ENCODE assay signal across 8 mouse cellular contexts in the genomic region with DNA sequence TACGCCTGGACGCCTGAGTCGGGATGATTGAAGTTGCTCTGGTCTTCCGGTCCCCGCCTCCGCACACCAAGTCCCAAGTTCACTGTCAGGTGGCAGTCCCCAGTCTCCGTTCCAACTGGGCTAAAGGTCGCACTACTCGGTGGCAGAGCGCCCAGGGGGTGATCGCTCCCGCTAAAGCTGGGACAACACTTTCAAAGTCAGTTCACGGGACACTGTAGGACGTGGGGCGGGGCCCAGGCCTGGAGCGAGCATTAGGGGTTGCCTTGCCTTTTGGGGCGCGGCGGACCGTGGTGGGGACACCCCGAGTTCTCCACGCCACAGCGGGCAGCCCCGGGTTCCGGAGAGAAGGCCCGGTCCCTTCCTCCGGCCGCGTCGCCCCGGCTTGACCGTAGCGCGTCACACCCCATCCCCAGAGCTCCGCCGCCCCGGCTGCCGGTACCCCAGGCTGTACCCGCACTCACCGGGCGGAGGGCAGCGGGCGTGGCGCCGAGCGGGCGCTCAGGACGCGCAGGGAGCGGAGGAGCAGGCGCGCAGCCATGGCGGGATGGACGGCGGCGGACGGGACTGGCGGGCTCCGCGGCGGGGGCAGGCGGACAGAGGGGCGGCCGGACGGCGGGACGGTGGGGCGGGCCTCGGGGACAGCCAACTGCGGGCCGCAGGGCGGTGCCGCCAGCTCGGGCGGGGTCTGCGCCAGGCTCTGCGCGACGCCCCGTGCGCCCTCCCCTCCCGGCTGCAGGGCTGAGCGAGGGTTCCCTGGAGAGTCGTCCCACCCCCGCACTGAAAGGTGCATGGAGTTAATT. TPM values are rescaled to one million over a fixed set of nuclear protein-coding genes. Genes with fewer than 3 reads are reported as not detected.
A peak's percentile ranks its signal among the peaks of the same experiment; 100 is the strongest.
DNase-seq lines count a peak whose midpoint lies in the region; ATAC-seq and TF ChIP-seq lines count a peak whose summit lies in the region.

A gene (minus strand): TSS at position 566 of the 800 bp plus-strand sequence.

- no peak for TF ChIP-seq CTCF in stomach, postnatal 0 days (IDR thresholded peaks at IDR 0.05; ENCODE audit: low read depth)

- peak within 1 kb of the TSS; percentile 80 for H3K9ac ChIP-seq in forebrain, embryonic 12.5 days
- H3K9ac ChIP-seq in heart, embryonic 16.5 days (ENCODE audit: low read length) = peak within 1 kb of the TSS; percentile 100
- H3K9ac ChIP-seq in liver, embryonic 15.5 days = peak within 1 kb of the TSS; percentile 91
- H3K9ac ChIP-seq in neural tube, embryonic 11.5 days (ENCODE audit: low read length) = peak within 1 kb of the TSS; percentile 82
- peak within 1 kb of the TSS; percentile 96 for H3K9ac ChIP-seq in stomach, postnatal 0 days (ENCODE audit: low read length)

- H3K36me3 ChIP-seq in forebrain, embryonic 12.5 days (replicated peaks) = no peaks in the 10 kb centered on the region
- H3K36me3 ChIP-seq in heart, embryonic 16.5 days (ENCODE audit: control insufficient read depth, insufficient read depth) = peaks cover 14% of the 10 kb centered on the region
- H3K36me3 ChIP-seq in liver, embryonic 15.5 days (replicated peaks) = peaks cover 5% of the 10 kb centered on the region
- no peaks in the 10 kb centered on the region for H3K36me3 ChIP-seq in neural tube, embryonic 11.5 days (ENCODE audit: control insufficient read depth, insufficient read depth, low read length)
- no peaks in the 10 kb centered on the region for H3K36me3 ChIP-seq in stomach, postnatal 0 days (ENCODE audit: control insufficient read depth, insufficient read depth, low read length)

- no peak for TF ChIP-seq EP300 in stomach, postnatal 0 days (optimal IDR thresholded peaks at IDR 0.05)

- H3K9me3 ChIP-seq in forebrain, embryonic 12.5 days = no peaks in the 10 kb centered on the region
- H3K9me3 ChIP-seq in heart, embryonic 16.5 days (replicated peaks; ENCODE audit: control insufficient read depth, low read length) = no peaks in the 10 kb centered on the region
- no peaks in the 10 kb centered on the region for H3K9me3 ChIP-seq in liver, embryonic 15.5 days (replicated peaks)
- no peaks in the 10 kb centered on the region for H3K9me3 ChIP-seq in neural tube, embryonic 11.5 days (ENCODE audit: control insufficient read depth, low read length)
- H3K9me3 ChIP-seq in stomach, postnatal 0 days (ENCODE audit: control insufficient read depth, low read length) = no peaks in the 10 kb centered on the region

- H3K4me1 ChIP-seq in forebrain, embryonic 12.5 days = peaks cover 16% of the 10 kb centered on the region
- peaks cover 33% of the 10 kb centered on the region for H3K4me1 ChIP-seq in heart, embryonic 16.5 days (ENCODE audit: control insufficient read depth, insufficient read depth, low read length)
- peaks cover 27% of the 10 kb centered on the region for H3K4me1 ChIP-seq in liver, embryonic 15.5 days (replicated peaks)
- peaks cover 3% of the 10 kb centered on the region; the same call in 1 of the 2 replicates for H3K4me1 ChIP-seq in neural tube, embryonic 11.5 days (ENCODE audit: control insufficient read depth, insufficient read depth, low read length)
- H3K4me1 ChIP-seq in stomach, postnatal 0 days (replicated peaks; ENCODE audit: control insufficient read depth, insufficient read depth) = no peaks in the 10 kb centered on the region

- DNase-seq in c-Kit-positive CD71-positive TER-119-positive erythroid progenitor cells, embryonic 14.5 days (ENCODE audit: low spot score) = peak; percentile 57
- DNase-seq in kidney, postnatal 36 days = peak; percentile 96 to 97
- peak; percentile 67 for DNase-seq in neural tube, embryonic 11.5 days (ENCODE audit: low spot score)
- peak; percentile 95 for DNase-seq in stomach, postnatal 0 days (ENCODE audit: low spot score)

- 0 out of 2 replicates have a peak within 1 kb of the TSS, but pooled peaks have one; percentile 27 for H3K27ac ChIP-seq in forebrain, embryonic 12.5 days
- peak within 1 kb of the TSS; percentile 100 for H3K27ac ChIP-seq in heart, embryonic 16.5 days (ENCODE audit: low read length)
- peak within 1 kb of the TSS; percentile 93 for H3K27ac ChIP-seq in liver, embryonic 15.5 days (replicated peaks)
- H3K27ac ChIP-seq in neural tube, embryonic 11.5 days (ENCODE audit: low read depth, low read length) = no peak within 1 kb of the TSS
- peak within 1 kb of the TSS; percentile 98 for H3K27ac ChIP-seq in stomach, postnatal 0 days (replicated peaks)

- ATAC-seq in CD4-positive, CD25-positive, alpha-beta regulatory T cell, adult 4 months = peak; percentile 74
- ATAC-seq in forebrain, embryonic 12.5 days (ENCODE audit: low FRiP score) = peak; percentile 88
- ATAC-seq in heart, embryonic 16.5 days (replicated peaks; ENCODE audit: extremely low read depth, insufficient read depth, low FRiP score) = peak; percentile 95
- ATAC-seq in liver, embryonic 15.5 days (ENCODE audit: insufficient read depth) = peak; percentile 96
- ATAC-seq in neural tube, embryonic 11.5 days (ENCODE audit: insufficient read depth, low FRiP score, low TSS enrichment) = peak; percentile 80
- ATAC-seq in stomach, postnatal 0 days (ENCODE audit: low FRiP score, low TSS enrichment) = peak; percentile 94

- H3K4me3 ChIP-seq in forebrain, embryonic 12.5 days (replicated peaks) = peak within 1 kb of the TSS; percentile 86
- H3K4me3 ChIP-seq in heart, embryonic 16.5 days (ENCODE audit: low read length) = peak within 1 kb of the TSS; percentile 97
- peak within 1 kb of the TSS; percentile 96 for H3K4me3 ChIP-seq in liver, embryonic 15.5 days (replicated peaks)
- H3K4me3 ChIP-seq in neural tube, embryonic 11.5 days (ENCODE audit: low read depth, low read length) = peak within 1 kb of the TSS; percentile 88
- H3K4me3 ChIP-seq in stomach, postnatal 0 days (ENCODE audit: low read depth, low read length) = peak within 1 kb of the TSS; percentile 92

- no peaks in the 10 kb centered on the region for H3K27me3 ChIP-seq in forebrain, embryonic 12.5 days
- no peaks in the 10 kb centered on the region for H3K27me3 ChIP-seq in heart, embryonic 16.5 days (ENCODE audit: control insufficient read depth, insufficient read depth, low read length)
- H3K27me3 ChIP-seq in liver, embryonic 15.5 days = no peaks in the 10 kb centered on the region
- H3K27me3 ChIP-seq in neural tube, embryonic 11.5 days (ENCODE audit: control insufficient read depth, insufficient read depth, low read length) = no peaks in the 10 kb centered on the region
- H3K27me3 ChIP-seq in stomach, postnatal 0 days (ENCODE audit: control insufficient read depth, insufficient read depth, low read length) = no peaks in the 10 kb centered on the region

- WGBS in forebrain, embryonic 12.5 days = under 1% methylated on average over 77 of the region's 85 CpGs
- under 1% methylated on average over 85 of the region's 85 CpGs for WGBS in heart, embryonic 16.5 days
- under 1% methylated on average over 77 of the region's 85 CpGs for WGBS in liver, embryonic 15.5 days (ENCODE audit: insufficient replicate concordance)
- under 1% methylated on average over 78 of the region's 85 CpGs for WGBS in neural tube, embryonic 11.5 days
- WGBS in stomach, postnatal 0 days = 3% methylated on average over 70 of the region's 85 CpGs

- H3K4me2 ChIP-seq in forebrain, embryonic 12.5 days = peak within 1 kb of the TSS; percentile 76
- H3K4me2 ChIP-seq in heart, embryonic 16.5 days (ENCODE audit: low read depth, low read length) = peak within 1 kb of the TSS; percentile 78
- H3K4me2 ChIP-seq in liver, embryonic 15.5 days = peak within 1 kb of the TSS; percentile 89
- H3K4me2 ChIP-seq in neural tube, embryonic 11.5 days (ENCODE audit: low read depth) = peak within 1 kb of the TSS; percentile 73
- H3K4me2 ChIP-seq in stomach, postnatal 0 days (replicated peaks; ENCODE audit: low read depth) = peak within 1 kb of the TSS; percentile 65

RNA-seq across cellular contexts. Expression of the gene that starts here (rescaled TPM):
- 10 to 100 TPM; 36.1 to 43.2 TPM for polyA plus RNA-seq in CD4-positive, CD25-positive, alpha-beta regulatory T cell, adult 4 months (2017; shearing (Covaris generic))
- 42.5 and 44.7 TPM in 2 replicates for polyA plus RNA-seq in forebrain, embryonic 12.5 days (2016; fragmentation: Nextera tagmentation; extraction: Ambion mirVana)
- polyA plus RNA-seq in heart, embryonic 16.5 days (2015; fragmentation: Nextera tagmentation; extraction: Ambion mirVana) = 864 and 927 TPM in 2 replicates
- 140 and 145 TPM in 2 replicates for polyA plus RNA-seq in liver, embryonic 15.5 days (2015; fragmentation: Nextera tagmentation; extraction: Ambion mirVana)
- polyA plus RNA-seq in neural tube, embryonic 11.5 days (2014; fragmentation: Nextera tagmentation; extraction: Ambion mirVana) = 56.3 and 59.0 TPM in 2 replicates
- polyA plus RNA-seq in stomach, postnatal 0 days (2015; fragmentation: Nextera tagmentation; extraction: Ambion mirVana) = 217 and 232 TPM in 2 replicates
